Mouse (Mus musculus) neural tube, embryonic 14.5 days (tissue): ENCODE measurements around the gene Numbl. TPM values are rescaled to one million over a fixed set of nuclear protein-coding genes. Genes with fewer than 3 reads are reported as not detected.
"Not testable (repeated sequence)": the region's sequence is repeated elsewhere in the genome, so short reads cannot be mapped to it uniquely, and the experiment has no call there.

Source experiments
- ATAC-seq: fragments of 200-750 bp; cut with Nextera tagmentation; 2 replicates; pipeline ENCODE4 v1.8.0; 2017; ENCODE audit warnings: low read depth, mild to moderate bottlenecking, moderate TSS enrichment, moderate library complexity
- H3K27ac ChIP-seq: fragments of 300-500 bp; sonication (generic); 2 replicates; pipeline ENCODE4 v1.5.1; 2014; ENCODE audit warnings: low read depth, mild to moderate bottlenecking, control low read depth, low read length, moderate library complexity, mixed read lengths
- H3K27me3 ChIP-seq: fragments of 300-500 bp; sonication (generic); 2 replicates; pipeline ENCODE4 v1.6.1; 2014; ENCODE audit warnings: low read length; ENCODE audit not compliant: control insufficient read depth, insufficient read depth
- H3K36me3 ChIP-seq: fragments of 300-500 bp; sonication (generic); 2 replicates; pipeline ENCODE4 v1.6.1; 2014; ENCODE audit warnings: low read length, mixed read lengths; ENCODE audit not compliant: control insufficient read depth, insufficient read depth
- H3K4me1 ChIP-seq: fragments of 300-500 bp; sonication (generic); 2 replicates; pipeline ENCODE4 v1.6.1; 2014; ENCODE audit warnings: low read length; ENCODE audit not compliant: control insufficient read depth, insufficient read depth
- H3K4me2 ChIP-seq: fragments of 300-500 bp; sonication (generic); 2 replicates; pipeline ENCODE4 v1.6.1; 2014; ENCODE audit warnings: mild to moderate bottlenecking, low read depth, low read length, control low read depth
- H3K4me3 ChIP-seq: fragments of 300-500 bp; sonication (generic); 2 replicates; pipeline ENCODE4 v1.5.1; 2014; ENCODE audit warnings: low read depth, low read length, control low read depth, mixed read lengths
- H3K9ac ChIP-seq: fragments of 300-500 bp; sonication (generic); replicated peaks from 2 replicates; pipeline ENCODE4 v1.6.1; 2014; ENCODE audit warnings: low read depth, mild to moderate bottlenecking, control low read depth, low read length, mixed read lengths
- H3K9me3 ChIP-seq: fragments of 300-500 bp; sonication (generic); 2 replicates; pipeline ENCODE4 v1.6.1; 2016; ENCODE audit warnings: low read length; ENCODE audit not compliant: control insufficient read depth
- WGBS: fragments of 180-500 bp; shearing (Covaris S2); extraction: QIAGEN DNeasy Blood & Tissue Kit; methylation state at CpG from one replicate; pipeline ENCODE4 v1.1.7; 2014; 5-methylcytosine and 5-hydroxymethylcytosine counted together
- polyA plus RNA-seq: library from polyadenylated mRNA; unstranded; fragments of >200 nt; fragmentation: Nextera tagmentation; extraction: Ambion mirVana; gene quantifications from 2 replicates; pipeline ENCODE4 v1.2.1, GENCODE M21; 2014

Numbl gene
- polyA plus RNA-seq, 1 experiment from 2014 or later: 27.9 TPM

- Histone ChIP-seq H3K36me3 (peaks cover 29% of the 10 kb centered on the region), H3K27ac (no peak overlapping the region), H3K4me3 (no peak overlapping the region), H3K9ac (no peak overlapping the region), H3K27me3 (no peaks in the 10 kb centered on the region), H3K9me3 (no peaks in the 10 kb centered on the region), H3K4me1 (no peaks in the 10 kb centered on the region), H3K4me2 (no peak overlapping the region)
- 73% methylated on average over 8 of the region's 8 CpGs for WGBS
- no peak for ATAC-seq
Observed at GRCm38 (mm10) chr7:27243211-27243610, 15.0 kb upstream of the Numbl start.

- H3K36me3 ChIP-seq: peaks cover 29% of the 10 kb centered on the region
Observed at GRCm38 (mm10) chr7:27244088-27244487, 14.1 kb upstream of the Numbl start.

GRCm38 (mm10) chr7:27249146-27249545, 9.1 kb upstream of the Numbl start:
- no peaks in the 10 kb centered on the region for H3K4me1 ChIP-seq

More at GRCm38 (mm10) chr7:27244088-27244487, 14.1 kb upstream of the Numbl start:
- H3K9me3 ChIP-seq, H3K27ac ChIP-seq, H3K4me2 ChIP-seq, ATAC-seq, H3K4me3 ChIP-seq, H3K27me3 ChIP-seq, H3K9ac ChIP-seq, H3K4me1 ChIP-seq: not testable (repeated sequence)
- 86% methylated on average over 2 of the region's 2 CpGs for WGBS

GRCm38 (mm10) chr7:27249928-27250327, 8.3 kb upstream of the Numbl start:
- H3K4me3 ChIP-seq: no peak overlapping the region
- 91% methylated on average over 5 of the region's 5 CpGs for WGBS
- H3K4me2 ChIP-seq: no peak overlapping the region
- no peaks in the 10 kb centered on the region for H3K27me3 ChIP-seq
- H3K4me1 ChIP-seq: no peaks in the 10 kb centered on the region
- 0 out of 2 replicates have a peak, but pooled peaks cover 2% of the 10 kb centered on the region for H3K36me3 ChIP-seq
- H3K9ac ChIP-seq: no peak overlapping the region
- ATAC-seq: no peak
- H3K27ac ChIP-seq: no peak overlapping the region
- no peaks in the 10 kb centered on the region for H3K9me3 ChIP-seq

More at GRCm38 (mm10) chr7:27249146-27249545, 9.1 kb upstream of the Numbl start:
- Histone ChIP-seq H3K4me2 (no peak overlapping the region), H3K9ac (no peak overlapping the region), H3K27ac (no peak overlapping the region), H3K4me3 (no peak overlapping the region), H3K27me3 (no peaks in the 10 kb centered on the region), H3K9me3 (no peaks in the 10 kb centered on the region), H3K36me3 (0 out of 2 replicates have a peak, but pooled peaks cover 2% of the 10 kb centered on the region)
- 85% methylated on average over 2 of the region's 2 CpGs for WGBS
- no peak; the same call in 1 of the 2 replicates for ATAC-seq

GRCm38 (mm10) chr7:27251946-27252345, 6.3 kb upstream of the Numbl start:
- no peak overlapping the region for H3K4me2 ChIP-seq
- 82% methylated on average over 6 of the region's 6 CpGs for WGBS

GRCm38 (mm10) chr7:27255721-27256120, 2.5 kb upstream of the Numbl start:
- no peak overlapping the region for H3K27ac ChIP-seq
- no peak overlapping the region for H3K4me2 ChIP-seq
- H3K9me3 ChIP-seq: no peaks in the 10 kb centered on the region
- no peak for ATAC-seq
- H3K4me3 ChIP-seq: no peak overlapping the region
- no peaks in the 10 kb centered on the region for H3K27me3 ChIP-seq
- H3K9ac ChIP-seq: no peak overlapping the region
- 70% methylated on average over 3 of the region's 3 CpGs for WGBS
- H3K36me3 ChIP-seq: no peaks in the 10 kb centered on the region
- H3K4me1 ChIP-seq: peaks cover 8% of the 10 kb centered on the region

More at GRCm38 (mm10) chr7:27251946-27252345, 6.3 kb upstream of the Numbl start:
- Histone ChIP-seq H3K4me1 (no peaks in the 10 kb centered on the region), H3K27me3 (no peaks in the 10 kb centered on the region), H3K9me3 (no peaks in the 10 kb centered on the region), H3K27ac (no peak overlapping the region), H3K9ac (no peak overlapping the region), H3K36me3 (0 out of 2 replicates have a peak, but pooled peaks cover 2% of the 10 kb centered on the region), H3K4me3 (no peak overlapping the region)
- ATAC-seq: no peak

- Histone ChIP-seq H3K4me3 (no peak overlapping the region), H3K27me3 (no peaks in the 10 kb centered on the region), H3K9ac (no peak overlapping the region), H3K36me3 (no peaks in the 10 kb centered on the region), H3K4me2 (peak overlapping the region; percentile 96), H3K9me3 (no peaks in the 10 kb centered on the region), H3K4me1 (peaks cover 21% of the 10 kb centered on the region), H3K27ac (peak overlapping the region; percentile 94)
- peak; percentile 16; the same call in 1 of the 2 replicates for ATAC-seq
- WGBS: 6% methylated on average over 27 of the region's 27 CpGs
Observed at GRCm38 (mm10) chr7:27257046-27257851, 984 bp upstream of the Numbl start.

GRCm38 (mm10) chr7:27257852-27258204, 405 bp upstream of the Numbl start:
- peaks cover 21% of the 10 kb centered on the region for H3K4me1 ChIP-seq
- no peak; the same call in 1 of the 2 replicates for ATAC-seq
- H3K4me3 ChIP-seq: peak overlapping the region; percentile 79
- no peaks in the 10 kb centered on the region for H3K27me3 ChIP-seq
- H3K9me3 ChIP-seq: no peaks in the 10 kb centered on the region
- peak overlapping the region; percentile 94 for H3K27ac ChIP-seq
- peak overlapping the region; percentile 96 for H3K4me2 ChIP-seq
- H3K9ac ChIP-seq: 0 out of 2 replicates have a peak overlapping the region, but pooled peaks have one; percentile 90
- 0% methylated on average over 4 of the region's 6 CpGs for WGBS
- peaks cover 6% of the 10 kb centered on the region; the same call in 1 of the 2 replicates for H3K36me3 ChIP-seq

- Histone ChIP-seq H3K27ac (peak overlapping the region; percentile 94), H3K27me3 (no peaks in the 10 kb centered on the region), H3K4me1 (peaks cover 21% of the 10 kb centered on the region), H3K9me3 (no peaks in the 10 kb centered on the region), H3K9ac (peak overlapping the region; percentile 90), H3K36me3 (peaks cover 18% of the 10 kb centered on the region), H3K4me2 (peak overlapping the region; percentile 96), H3K4me3 (peak overlapping the region; percentile 79)
- under 1% methylated on average over 9 of the region's 9 CpGs for WGBS
- ATAC-seq: peak; percentile 13; the same call in 1 of the 2 replicates
Observed at GRCm38 (mm10) chr7:27259271-27259721, 1.1 kb downstream of the Numbl start.
